Mouse (Mus musculus) megakaryocyte, adult 5-6 weeks (primary cell): ENCODE data around the gene Olfr635. TPM values are rescaled to one million over a fixed set of nuclear protein-coding genes. Genes with fewer than 3 reads are reported as not detected.
"Not testable (repeated sequence)": the region's sequence is repeated elsewhere in the genome, so short reads cannot be mapped to it uniquely, and the experiment has no call there.

Experiments used
- ATAC-seq: 2 replicates; pipeline ENCODE4 v1.8.0; 2016; ENCODE audit warnings: mild to moderate bottlenecking, inconsistent platforms; ENCODE audit not compliant: poor library complexity, severe bottlenecking
- total RNA-seq, 2 experiments: library from RNA; stranded (forward) in 1 of 2; stranded (reverse) in 1 of 2; fragments of 153-499, 151-499 nt in 1 of 2; fragments of 221-1000, 200-1000 nt in 1 of 2; gene quantifications; 2 replicates each; pipeline versions ENCODE4 v1.2.3 to v1.2.4; 2015 to 2017

Olfr635 gene
- total RNA-seq (2015) (not detected in 2 replicates), total RNA-seq (2017) (not detected in 2 replicates)

DNA sequence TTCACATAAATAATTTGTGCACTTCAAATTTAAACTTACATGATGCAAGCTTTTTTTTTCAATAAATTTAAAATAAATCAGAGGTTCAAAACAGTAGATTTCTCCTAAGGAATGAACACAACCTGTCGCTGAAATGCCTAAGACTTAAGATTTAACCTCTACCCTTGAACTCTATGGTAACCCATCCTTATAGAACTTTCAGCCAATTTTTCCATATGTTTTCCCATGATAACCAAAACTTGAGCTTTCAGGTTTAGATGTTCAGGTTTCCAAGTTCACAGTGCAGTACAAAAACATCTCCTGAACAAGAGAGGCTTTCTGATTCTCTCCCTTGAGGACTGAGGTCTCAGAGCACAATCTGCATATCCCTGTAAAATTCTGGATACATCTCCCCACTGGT lies at the start of gene Olfr635:
Gene Olfr635 (plus strand): TSS at position 301 of the 400 bp plus-strand sequence.
- no peak for ATAC-seq

DNA sequence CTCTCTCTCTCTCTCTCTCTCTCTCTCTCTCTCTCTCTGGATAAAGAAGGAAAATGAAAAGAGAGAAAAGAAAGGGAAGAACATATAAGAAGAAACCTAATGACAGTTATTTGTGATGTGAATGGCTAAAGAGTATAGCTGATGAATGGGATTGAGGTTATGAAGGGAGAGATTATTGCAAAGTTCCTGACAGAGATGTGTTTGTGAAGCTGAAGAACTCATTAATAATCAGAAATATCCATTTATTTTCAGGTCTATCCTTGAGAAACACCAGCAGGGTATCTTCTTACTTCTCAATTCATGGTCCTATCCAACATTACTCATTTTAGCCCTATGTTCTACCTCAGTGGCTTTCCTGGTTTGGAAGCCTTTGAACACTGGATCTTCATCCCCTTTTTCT lies 42.4 kb upstream of the Olfr635 start, which contains the start of gene Olfr631:
Gene Olfr631 (plus strand): TSS at position 301 of the 400 bp plus-strand sequence.
- no peak for ATAC-seq

DNA sequence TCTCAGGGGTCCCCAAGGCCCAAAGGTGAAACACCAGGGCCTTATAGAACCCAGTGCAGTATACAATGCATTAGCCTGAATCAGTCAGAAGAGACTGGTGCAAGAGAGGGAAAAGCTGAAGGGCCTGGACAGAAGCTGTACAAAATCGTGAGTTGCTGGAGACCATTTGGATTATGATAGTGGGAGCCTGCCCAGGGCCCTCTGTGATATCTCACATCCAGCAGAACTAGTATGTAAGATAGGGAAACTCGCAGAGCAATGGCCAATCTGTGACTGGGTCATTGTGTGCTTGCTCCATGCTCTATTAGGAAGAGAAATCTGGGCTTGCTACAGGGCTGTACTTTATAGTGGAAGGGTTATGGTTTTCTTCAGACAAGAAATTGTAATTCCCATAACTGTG lies 36.7 kb upstream of the Olfr635 start, which contains the start of gene Olfr632:
Gene Olfr632 (plus strand): TSS at position 84 of the 400 bp plus-strand sequence.
- no peak for ATAC-seq

DNA sequence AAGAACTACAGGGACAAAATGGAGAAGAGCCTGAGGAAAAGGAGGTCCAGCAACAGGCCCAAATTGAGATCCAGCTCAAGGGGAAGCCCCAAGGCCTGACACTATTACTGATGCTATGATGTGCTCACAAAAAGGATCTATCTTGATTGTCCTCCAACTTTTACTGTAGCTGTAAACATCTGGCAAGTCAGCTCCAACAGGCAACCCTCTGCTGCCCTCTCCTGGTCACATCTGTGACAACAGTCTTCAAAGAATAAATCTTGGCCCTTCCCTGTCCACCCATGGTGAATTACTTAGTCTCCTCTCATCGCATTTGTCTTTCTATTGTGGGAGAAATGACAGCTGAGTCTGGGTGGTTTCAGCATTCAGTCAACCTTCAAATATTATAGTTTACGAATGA lies 28.2 kb upstream of the Olfr635 start:
- peak; percentile 94 for ATAC-seq

DNA sequence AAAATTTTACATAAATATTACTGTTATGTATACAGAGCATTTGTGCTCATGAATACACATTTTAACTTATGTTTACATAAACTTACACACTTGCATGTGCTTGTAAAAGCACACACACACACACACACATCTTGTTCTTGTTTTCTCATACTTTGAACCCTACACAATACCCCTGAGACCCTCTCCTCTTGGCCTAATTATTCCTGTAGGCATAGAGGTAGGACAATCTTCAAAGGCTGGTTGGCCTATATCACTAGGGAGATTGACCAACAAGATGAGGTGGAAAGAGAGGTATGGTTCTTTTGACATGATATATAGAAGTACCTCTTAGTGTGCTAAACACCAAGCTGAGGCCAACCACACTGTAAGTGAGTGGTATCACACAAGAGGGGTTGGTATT lies 26.8 kb upstream of the Olfr635 start, which contains the start of gene Olfr633:
Gene Olfr633 (plus strand): TSS at position 301 of the 400 bp plus-strand sequence.
- no peak for ATAC-seq

DNA sequence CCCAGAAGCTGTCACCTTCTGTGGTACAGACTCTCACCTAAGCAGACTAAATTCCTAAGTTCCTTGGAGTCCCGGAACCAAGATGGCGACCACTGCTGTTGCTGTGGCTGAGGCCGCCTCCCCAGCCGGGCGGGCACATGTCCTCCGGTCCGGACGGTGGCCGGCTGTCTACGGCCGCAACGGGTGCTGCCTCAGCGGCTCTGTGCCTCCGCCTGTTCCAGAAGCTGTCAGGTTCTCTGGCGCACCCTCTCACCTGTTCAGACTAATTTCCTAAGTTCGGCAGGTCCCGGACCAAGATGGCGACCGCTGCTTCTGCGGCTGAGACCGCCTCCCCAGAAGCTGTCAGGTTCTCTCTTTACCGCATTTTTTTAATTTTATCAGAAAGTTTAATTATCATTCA lies 4.1 kb upstream of the Olfr635 start:
- not testable (repeated sequence) for ATAC-seq

DNA sequence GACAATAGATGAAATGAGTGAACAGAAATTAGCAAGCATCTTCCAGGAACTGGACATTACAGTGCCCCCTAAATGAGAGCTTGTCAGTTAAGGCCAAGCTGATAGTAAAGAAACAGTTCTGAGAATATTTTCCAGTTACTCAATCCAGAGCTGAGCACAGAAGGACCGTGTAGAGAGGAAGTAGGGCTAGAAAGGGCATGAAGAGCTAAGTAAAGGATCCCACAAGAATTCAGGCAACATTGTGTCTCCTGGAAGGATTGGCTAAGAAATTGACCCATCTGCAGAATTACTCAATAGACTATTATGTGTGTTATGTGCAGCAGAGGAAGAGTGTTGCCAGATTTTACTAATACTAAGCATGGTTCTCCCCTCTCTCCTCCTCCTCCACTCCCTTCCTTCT lies 830 bp downstream of the Olfr635 start:
- ATAC-seq = 0 out of 2 replicates have a peak, but pooled peaks have one; percentile 15

DNA sequence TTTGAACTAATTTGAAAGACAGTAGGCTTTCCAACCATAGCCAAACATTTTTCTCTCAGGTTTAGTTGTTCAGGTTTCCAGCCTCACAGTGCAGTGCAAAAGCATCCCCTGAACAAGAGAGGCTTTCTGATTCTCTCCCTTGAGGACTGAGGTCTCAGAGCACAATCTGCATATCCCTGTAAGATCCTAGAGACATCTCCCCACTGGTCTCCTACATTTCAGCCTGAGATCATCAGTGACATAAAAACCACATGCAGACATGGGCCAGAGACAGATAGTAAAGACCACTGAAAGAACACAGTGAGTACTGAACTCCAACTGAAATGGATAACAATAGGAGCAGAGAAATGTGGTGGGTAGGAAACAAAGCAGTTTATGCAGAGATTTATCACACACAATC lies 27.5 kb downstream of the Olfr635 start, which contains the start of gene Olfr638:
Gene Olfr638 (plus strand): TSS at position 301 of the 400 bp plus-strand sequence.
- no peak for ATAC-seq

DNA sequence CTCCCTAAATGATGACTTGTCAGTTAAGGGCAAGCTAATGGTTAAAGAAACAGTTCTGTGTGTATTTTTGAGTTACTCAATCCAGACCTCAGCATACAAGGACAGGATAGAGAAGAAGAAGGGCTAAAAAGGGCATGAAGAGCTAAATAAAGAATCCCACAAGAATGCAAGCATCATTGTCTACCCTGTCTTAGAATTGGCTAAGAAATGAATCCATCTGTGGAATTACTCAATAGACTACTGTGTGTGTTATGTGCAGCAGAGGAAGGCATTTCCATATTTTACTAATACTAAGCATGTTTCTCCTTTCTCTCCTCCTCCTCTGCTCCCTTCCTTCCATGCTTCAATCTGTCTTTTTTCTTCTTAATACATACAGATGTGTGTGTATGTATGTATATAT lies 28.2 kb downstream of the Olfr635 start:
- ATAC-seq = no peak

DNA sequence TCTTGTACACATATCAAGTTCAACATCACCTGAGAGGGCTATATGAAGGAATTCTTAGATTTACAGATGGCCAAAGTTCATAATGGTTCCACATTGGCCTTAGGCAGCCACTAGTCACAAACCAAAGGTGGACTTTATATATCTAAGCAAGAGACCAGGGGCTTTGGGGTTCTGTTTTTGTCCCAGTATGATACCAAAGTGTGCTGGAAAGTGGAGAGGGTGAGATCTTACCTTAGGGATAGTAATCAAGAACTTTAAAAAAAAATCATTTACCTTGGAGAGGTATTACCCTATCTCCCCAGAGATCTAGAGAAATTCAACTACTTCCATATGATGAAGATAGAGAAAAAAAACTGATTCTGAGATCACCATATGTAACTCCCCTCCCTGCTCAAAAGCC lies 46.3 kb downstream of the Olfr635 start, which contains the start of gene Olfr639:
Gene Olfr639 (minus strand): TSS at position 101 of the 400 bp plus-strand sequence.
- ATAC-seq = no peak

DNA sequence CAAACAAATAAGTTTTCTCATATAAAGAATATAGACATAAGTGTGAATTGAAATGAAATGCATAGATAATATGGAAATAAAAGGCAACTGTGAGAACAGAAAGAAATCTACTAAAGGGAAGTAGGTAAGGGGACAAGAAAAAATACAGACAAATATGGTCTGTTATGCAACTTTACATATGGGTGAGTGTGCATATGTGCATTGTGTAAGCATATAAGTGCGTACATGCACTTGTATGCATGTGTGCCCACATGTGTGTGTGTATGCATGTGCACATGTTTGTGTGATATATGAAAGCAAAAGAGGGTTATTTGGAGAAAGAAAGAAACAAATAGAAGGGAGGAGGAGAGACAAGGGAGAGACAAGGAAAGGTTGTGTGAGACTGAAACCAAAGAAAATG lies 48.0 kb downstream of the Olfr635 start:
- ATAC-seq = peak; percentile 44

DNA sequence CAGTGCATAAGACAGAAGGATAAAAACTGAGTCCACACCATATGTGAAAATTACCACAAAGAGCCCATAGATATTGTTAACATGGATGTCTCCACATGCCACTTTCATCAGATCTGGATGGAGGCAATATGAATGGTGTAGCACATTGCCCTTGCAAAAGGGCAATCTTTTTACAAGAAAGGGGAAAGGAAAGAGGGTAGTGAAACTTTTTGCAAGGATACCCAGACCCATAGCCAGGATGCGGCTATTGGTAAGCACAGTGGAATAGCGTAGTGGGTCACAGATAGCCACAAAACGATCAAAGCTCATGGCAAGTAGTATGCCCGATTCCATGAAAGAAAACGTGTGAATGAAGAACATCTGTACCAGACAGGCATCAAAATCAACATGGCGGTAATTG lies 50.7 kb downstream of the Olfr635 start:
- peak; percentile 82 for ATAC-seq

DNA sequence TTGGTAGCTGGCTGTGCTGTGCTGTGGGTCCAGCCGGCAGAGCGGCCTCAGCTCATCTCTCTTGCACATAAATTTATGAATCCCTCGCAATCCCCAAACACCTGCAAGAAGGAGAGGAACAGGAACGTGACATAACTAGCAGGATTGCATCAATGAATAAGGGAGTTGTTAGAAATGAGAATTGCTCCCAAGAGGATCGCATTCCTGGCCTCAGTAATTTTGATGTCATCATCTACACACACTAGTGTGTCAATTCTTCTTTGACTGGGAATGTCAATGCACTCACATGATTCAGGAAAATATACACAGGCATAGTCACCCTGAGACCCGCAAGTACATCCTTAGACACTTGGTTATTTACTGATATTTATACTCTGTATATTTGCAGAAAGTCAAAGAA lies 54.5 kb downstream of the Olfr635 start, which contains the start of gene Olfr640:
Gene Olfr640 (minus strand): TSS at position 101 of the 400 bp plus-strand sequence.
- ATAC-seq = no peak

DNA sequence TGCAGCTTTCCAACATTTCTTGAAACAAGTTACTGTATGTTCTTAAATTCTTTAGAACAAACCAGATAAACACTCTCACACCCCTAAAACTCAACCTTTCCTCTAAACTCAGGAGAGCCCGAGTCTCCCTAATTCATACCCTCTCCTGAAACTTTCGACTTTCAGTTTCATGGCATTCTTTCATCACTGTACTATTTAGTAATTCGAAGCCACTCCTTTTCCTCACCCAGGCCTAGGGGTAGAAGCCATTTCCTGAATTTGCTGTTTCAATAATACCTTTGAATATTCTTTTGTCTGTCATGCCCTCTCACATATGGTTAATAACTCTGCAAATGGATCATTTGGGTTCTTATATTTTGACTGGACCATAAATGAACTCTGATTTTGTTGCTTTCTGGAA lies 56.0 kb downstream of the Olfr635 start:
- ATAC-seq = peak; percentile 91

DNA sequence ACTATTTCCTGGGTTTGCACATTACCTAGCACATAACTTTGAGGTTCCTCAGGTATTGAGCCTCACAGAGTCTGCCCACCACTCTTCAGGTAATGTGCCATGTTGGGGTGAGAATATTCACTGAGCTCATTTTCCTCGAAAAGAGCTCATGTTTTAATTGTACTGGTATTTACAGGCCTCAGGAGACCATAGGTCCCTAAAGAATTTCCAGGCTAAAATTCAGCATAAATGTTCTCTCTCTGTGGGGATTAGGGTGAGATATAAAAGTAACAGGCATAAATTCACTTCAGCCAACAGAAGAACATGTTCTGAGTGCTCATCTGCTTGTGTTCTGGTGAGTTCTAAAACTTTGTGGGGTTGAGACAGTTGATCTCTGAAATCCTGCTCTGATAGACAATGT lies 64.2 kb downstream of the Olfr635 start, which contains the start of gene Olfr641:
Gene Olfr641 (plus strand): TSS at position 301 of the 400 bp plus-strand sequence.
- no peak for ATAC-seq

Other genes starting within 250 kb of the Olfr635 start
Only the 30 nearest of the 34 such genes appear.
- not detected in 2 replicates for gene Olfr630, start 213.8 kb upstream of the Olfr635 start, total RNA-seq (2015)
- not detected in 2 replicates for gene Olfr630, start 213.8 kb upstream of the Olfr635 start, total RNA-seq (2017)
- not detected in 2 replicates for gene Olfr69, start 199.6 kb upstream of the Olfr635 start, total RNA-seq (2015)
- gene Olfr69, start 199.6 kb upstream of the Olfr635 start, total RNA-seq (2017) = not detected in 2 replicates
- not detected in 2 replicates for gene Olfr68, start 191.5 kb upstream of the Olfr635 start, total RNA-seq (2015)
- gene Olfr68, start 191.5 kb upstream of the Olfr635 start, total RNA-seq (2017) = not detected in 2 replicates
- not detected in 2 replicates for gene Olfr67, start 179.3 kb upstream of the Olfr635 start, total RNA-seq (2015)
- not detected in 2 replicates for gene Olfr67, start 179.3 kb upstream of the Olfr635 start, total RNA-seq (2017)
- 43.0 and 130 TPM in 2 replicates for gene Hbb-bt, start 157.2 kb upstream of the Olfr635 start, total RNA-seq (2015)
- 14.3 and 23.0 TPM in 2 replicates for gene Hbb-bt, start 157.2 kb upstream of the Olfr635 start, total RNA-seq (2017)
- 106 and 274 TPM in 2 replicates for gene Hbb-bs, start 143.1 kb upstream of the Olfr635 start, total RNA-seq (2015)
- 71.1 and 121 TPM in 2 replicates for gene Hbb-bs, start 143.1 kb upstream of the Olfr635 start, total RNA-seq (2017)
- not detected in 2 replicates for gene Hbb-bh2, start 130.6 kb upstream of the Olfr635 start, total RNA-seq (2015)
- gene Hbb-bh2, start 130.6 kb upstream of the Olfr635 start, total RNA-seq (2017) = not detected in 2 replicates
- gene Hbb-bh1, start 128.0 kb upstream of the Olfr635 start, total RNA-seq (2015) = not detected in 2 replicates
- not detected in 2 replicates for gene Hbb-bh1, start 128.0 kb upstream of the Olfr635 start, total RNA-seq (2017)
- gene Hbb-y, start 117.9 kb upstream of the Olfr635 start, total RNA-seq (2015) = not detected in 2 replicates
- gene Hbb-y, start 117.9 kb upstream of the Olfr635 start, total RNA-seq (2017) = not detected in 2 replicates
- not detected in 2 replicates for gene Olfr66, start 84.9 kb upstream of the Olfr635 start, total RNA-seq (2015)
- not detected in 2 replicates for gene Olfr66, start 84.9 kb upstream of the Olfr635 start, total RNA-seq (2017)
- gene Olfr64, start 76.7 kb upstream of the Olfr635 start, total RNA-seq (2015) = not detected in 2 replicates
- not detected in 2 replicates for gene Olfr64, start 76.7 kb upstream of the Olfr635 start, total RNA-seq (2017)
- gene Olfr65, start 67.7 kb upstream of the Olfr635 start, total RNA-seq (2015) = not detected in 2 replicates
- gene Olfr65, start 67.7 kb upstream of the Olfr635 start, total RNA-seq (2017) = not detected in 2 replicates
- gene Olfr631, start 42.3 kb upstream of the Olfr635 start, total RNA-seq (2015) = not detected in 2 replicates
- not detected in 2 replicates for gene Olfr631, start 42.3 kb upstream of the Olfr635 start, total RNA-seq (2017)
- gene Olfr632, start 36.8 kb upstream of the Olfr635 start, total RNA-seq (2015) = not detected in 2 replicates
- not detected in 2 replicates for gene Olfr632, start 36.8 kb upstream of the Olfr635 start, total RNA-seq (2017)
- not detected in 2 replicates for gene Olfr633, start 26.7 kb upstream of the Olfr635 start, total RNA-seq (2015)
- not detected in 2 replicates for gene Olfr633, start 26.7 kb upstream of the Olfr635 start, total RNA-seq (2017)
- gene Olfr638, start 27.6 kb downstream of the Olfr635 start, total RNA-seq (2015) = not detected in 2 replicates
- not detected in 2 replicates for gene Olfr638, start 27.6 kb downstream of the Olfr635 start, total RNA-seq (2017)
- gene Olfr639, start 46.2 kb downstream of the Olfr635 start, total RNA-seq (2015) = not detected in 2 replicates
- gene Olfr639, start 46.2 kb downstream of the Olfr635 start, total RNA-seq (2017) = not detected in 2 replicates
- not detected in 2 replicates for gene Olfr640, start 54.4 kb downstream of the Olfr635 start, total RNA-seq (2015)
- not detected in 2 replicates for gene Olfr640, start 54.4 kb downstream of the Olfr635 start, total RNA-seq (2017)
- not detected in 2 replicates for gene Olfr641, start 64.3 kb downstream of the Olfr635 start, total RNA-seq (2015)
- gene Olfr641, start 64.3 kb downstream of the Olfr635 start, total RNA-seq (2017) = not detected in 2 replicates
- gene Olfr642, start 81.5 kb downstream of the Olfr635 start, total RNA-seq (2015) = not detected in 2 replicates
- gene Olfr642, start 81.5 kb downstream of the Olfr635 start, total RNA-seq (2017) = not detected in 2 replicates
- gene 4930516K23Rik, start 90.3 kb downstream of the Olfr635 start, total RNA-seq (2015) = not detected in 2 replicates
- 0.55 TPM in 1 of 2 replicates, not detected in the other for gene 4930516K23Rik, start 90.3 kb downstream of the Olfr635 start, total RNA-seq (2017)
- gene Olfr644, start 100.7 kb downstream of the Olfr635 start, total RNA-seq (2015) = not detected in 2 replicates
- gene Olfr644, start 100.7 kb downstream of the Olfr635 start, total RNA-seq (2017) = not detected in 2 replicates
- not detected in 2 replicates for gene Olfr645, start 114.3 kb downstream of the Olfr635 start, total RNA-seq (2015)
- gene Olfr645, start 114.3 kb downstream of the Olfr635 start, total RNA-seq (2017) = not detected in 2 replicates
- gene Olfr646, start 133.7 kb downstream of the Olfr635 start, total RNA-seq (2015) = not detected in 2 replicates
- not detected in 2 replicates for gene Olfr646, start 133.7 kb downstream of the Olfr635 start, total RNA-seq (2017)
- gene Ubqln5, start 158.7 kb downstream of the Olfr635 start, total RNA-seq (2015) = not detected in 2 replicates
- gene Ubqln5, start 158.7 kb downstream of the Olfr635 start, total RNA-seq (2017) = not detected in 2 replicates
- gene Olfr643, start 166.3 kb downstream of the Olfr635 start, total RNA-seq (2015) = not detected in 2 replicates
- not detected in 2 replicates for gene Olfr643, start 166.3 kb downstream of the Olfr635 start, total RNA-seq (2017)
- not detected in 2 replicates for gene Ubqln3, start 172.1 kb downstream of the Olfr635 start, total RNA-seq (2015)
- gene Ubqln3, start 172.1 kb downstream of the Olfr635 start, total RNA-seq (2017) = not detected in 2 replicates
- not detected in 2 replicates for gene Ubqlnl, start 179.4 kb downstream of the Olfr635 start, total RNA-seq (2015)
- gene Ubqlnl, start 179.4 kb downstream of the Olfr635 start, total RNA-seq (2017) = not detected in 2 replicates
- gene Olfm5, start 193.7 kb downstream of the Olfr635 start, total RNA-seq (2015) = not detected in 2 replicates
- gene Olfm5, start 193.7 kb downstream of the Olfr635 start, total RNA-seq (2017) = not detected in 2 replicates
- 0.16 and 0.38 TPM in 2 replicates for gene Olfr648, start 212.2 kb downstream of the Olfr635 start, total RNA-seq (2015)
- gene Olfr648, start 212.2 kb downstream of the Olfr635 start, total RNA-seq (2017) = 0.04 TPM in 1 of 2 replicates, not detected in the other